Mouse (Mus musculus): ENCODE measurements at regions not wholly inside any gene's neighbourhood (a gene's known extent, or its start where the extent isn't known, plus 50 kb on each side); places are given as distances from the start of the nearest gene placed in this dataset.

DNA sequence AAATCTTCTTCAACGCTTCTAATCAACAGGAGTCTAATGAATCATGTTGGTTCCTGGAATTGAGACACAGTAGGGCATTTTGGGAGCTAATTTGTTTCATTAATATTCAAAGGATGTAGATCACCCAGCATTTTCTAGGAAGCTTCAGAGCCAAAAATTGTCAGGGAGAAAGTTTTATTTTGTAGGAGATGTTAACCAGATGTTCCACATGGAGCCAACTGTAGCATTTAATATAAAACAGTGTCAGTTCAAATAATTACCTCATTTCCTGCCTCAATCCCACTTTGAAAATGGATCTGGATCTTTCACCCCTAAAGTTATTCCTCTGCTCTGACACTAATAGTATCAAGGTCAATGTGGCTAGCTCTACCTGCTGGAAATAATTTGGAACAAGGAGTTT is 389.6 kb upstream of the Lmcd1 start:
- DNase-seq (ENCODE audit: extremely low spot score, low spot score) = no peak

DNA sequence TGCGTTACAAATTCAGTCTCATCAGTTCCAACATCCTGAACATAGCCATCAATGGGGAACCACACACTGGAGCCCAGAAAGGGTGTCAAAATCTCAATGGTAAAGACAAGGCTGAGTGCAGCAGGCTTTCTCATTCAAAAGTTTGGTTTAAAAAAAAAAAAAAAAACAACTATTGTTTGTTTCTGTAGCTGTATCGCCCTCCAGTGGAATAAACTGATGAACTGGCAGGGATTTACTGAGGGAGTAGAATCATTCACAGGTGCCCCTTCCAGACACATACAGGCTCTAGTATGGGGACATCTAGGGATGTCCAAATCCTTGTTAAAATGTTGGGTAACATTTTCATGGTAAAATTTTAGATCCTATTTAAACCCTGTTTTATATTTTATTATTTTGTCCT is 361.6 kb upstream of the Lmcd1 start:
- DNase-seq (ENCODE audit: extremely low spot score, low spot score) = no peak

DNA sequence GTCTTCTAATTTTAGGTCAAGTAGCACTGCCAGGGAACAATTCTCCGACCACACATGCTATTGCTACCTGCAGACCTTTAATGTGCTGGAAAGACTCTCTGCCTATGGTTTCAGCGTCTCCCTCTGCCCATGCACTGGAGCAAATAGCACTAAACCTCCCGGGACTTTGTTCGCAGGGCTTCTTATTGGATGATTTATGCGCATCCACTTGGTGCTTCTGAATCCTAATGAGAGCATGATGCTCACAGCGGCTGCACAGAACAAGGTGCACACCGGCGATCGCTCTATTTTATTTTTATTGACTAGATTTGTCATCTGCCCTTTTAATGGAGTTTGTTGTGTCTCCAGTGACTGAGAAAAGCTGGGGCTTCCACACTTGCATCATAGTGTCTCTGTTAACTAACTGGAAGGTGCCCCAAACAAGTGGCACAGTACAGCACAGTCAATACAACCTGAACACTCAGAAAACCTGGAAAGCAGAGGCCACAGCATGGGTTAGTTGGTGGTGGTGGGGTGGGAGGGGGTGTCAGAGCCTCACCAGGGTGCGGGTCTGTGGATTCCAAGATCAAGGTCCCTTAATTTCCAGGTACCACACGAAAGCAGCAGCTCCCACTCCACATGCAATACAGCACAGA is 359.7 kb upstream of the Lmcd1 start:
- no peak for DNase-seq (ENCODE audit: extremely low spot score, low spot score)

DNA sequence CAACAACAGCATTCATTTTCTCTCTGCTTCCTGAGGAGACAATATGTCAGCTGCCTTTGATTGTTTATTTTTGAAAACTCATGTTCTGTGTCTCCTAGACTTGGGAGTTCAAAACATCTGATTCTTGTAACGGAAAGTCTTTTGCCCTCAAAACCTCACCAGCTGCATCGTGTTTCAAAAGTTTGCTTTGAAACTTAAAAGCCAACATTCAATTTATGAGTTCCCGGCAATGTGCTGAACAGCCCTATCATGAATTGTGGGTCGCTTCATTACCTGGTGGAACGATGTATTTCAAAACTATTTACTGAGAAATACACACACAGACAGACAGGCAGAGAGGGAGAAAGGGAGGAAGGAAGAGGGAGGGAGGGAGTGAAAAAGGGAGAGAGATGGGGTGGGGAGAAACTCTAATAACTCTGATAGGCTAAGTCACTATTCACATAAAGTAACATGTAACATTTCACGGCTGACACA is 356.3 kb upstream of the Lmcd1 start:
- no peak for DNase-seq (ENCODE audit: extremely low spot score, low spot score)

DNA sequence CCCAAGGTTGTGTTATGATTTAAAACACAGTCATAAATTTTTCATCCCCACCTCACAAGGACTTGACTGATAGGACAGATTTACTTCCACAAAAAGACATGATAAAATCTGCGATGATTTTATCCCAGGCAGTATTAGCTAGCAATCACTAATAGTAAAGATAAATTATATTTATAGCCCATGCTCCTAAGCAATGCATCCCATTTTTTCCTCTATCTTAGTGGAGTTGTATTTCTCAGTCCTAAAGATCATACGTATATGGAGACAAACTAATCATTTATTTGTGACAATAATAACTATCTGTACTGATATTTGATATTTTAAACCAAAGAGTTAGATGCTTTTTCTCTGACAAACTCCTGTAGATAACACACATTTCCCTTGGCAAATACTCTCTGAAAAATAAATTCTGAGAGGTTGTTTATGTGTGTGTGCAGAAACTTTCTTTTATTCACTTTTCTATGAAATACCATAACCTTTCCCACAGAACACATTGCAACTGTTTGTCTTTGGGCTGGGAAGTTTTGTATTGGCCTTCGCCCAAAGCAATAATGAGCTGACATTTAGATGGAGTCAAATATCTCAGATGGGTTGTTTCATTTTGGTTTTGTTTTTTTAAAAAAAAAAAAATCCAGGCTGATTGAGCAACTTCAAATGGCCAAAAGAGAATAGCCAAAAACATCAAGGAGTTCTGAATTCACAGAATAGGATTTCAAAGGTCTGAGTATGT is 355.5 kb upstream of the Lmcd1 start:
- no peak for DNase-seq (ENCODE audit: extremely low spot score, low spot score)

DNA sequence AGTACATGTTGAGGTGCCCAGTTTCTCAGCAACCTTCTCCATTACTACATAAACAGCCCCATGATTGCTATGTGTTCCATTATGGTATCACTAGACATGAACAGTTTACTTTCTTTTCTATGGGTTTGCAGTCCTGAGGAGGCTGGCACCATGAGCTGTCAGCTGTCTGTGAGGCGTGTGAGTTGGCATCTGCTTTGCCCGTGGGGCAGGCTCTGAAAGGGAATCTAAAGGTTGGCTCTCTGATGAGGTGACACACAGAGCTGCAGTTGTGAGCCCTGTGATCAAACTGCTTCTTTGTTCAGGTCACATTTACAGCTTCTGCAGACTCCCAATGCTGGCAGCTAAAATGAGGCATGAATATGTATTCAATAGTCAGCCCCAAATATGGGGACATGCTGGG is 341.0 kb upstream of the Lmcd1 start:
- DNase-seq (ENCODE audit: extremely low spot score, low spot score) = no peak

DNA sequence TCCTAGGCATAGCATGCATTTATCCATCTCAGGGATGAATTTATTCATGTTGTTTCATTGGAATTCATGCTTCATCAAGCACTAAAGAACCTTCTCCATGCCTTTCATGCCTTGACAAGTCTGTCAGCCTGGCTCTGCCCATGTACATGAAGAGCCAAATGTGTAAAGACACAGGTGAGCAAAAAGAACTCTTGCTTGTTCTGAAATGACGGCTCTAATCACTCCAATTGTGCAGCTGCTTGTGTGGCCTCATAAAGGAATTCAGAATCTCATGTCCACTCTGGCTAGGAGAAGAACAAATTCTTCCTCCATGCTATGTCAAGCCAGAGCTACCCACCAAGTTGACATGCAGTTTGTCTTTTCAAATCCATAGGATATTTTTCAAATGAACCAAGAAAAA is 319.2 kb upstream of the Lmcd1 start:
- DNase-seq (ENCODE audit: extremely low spot score, low spot score) = no peak

DNA sequence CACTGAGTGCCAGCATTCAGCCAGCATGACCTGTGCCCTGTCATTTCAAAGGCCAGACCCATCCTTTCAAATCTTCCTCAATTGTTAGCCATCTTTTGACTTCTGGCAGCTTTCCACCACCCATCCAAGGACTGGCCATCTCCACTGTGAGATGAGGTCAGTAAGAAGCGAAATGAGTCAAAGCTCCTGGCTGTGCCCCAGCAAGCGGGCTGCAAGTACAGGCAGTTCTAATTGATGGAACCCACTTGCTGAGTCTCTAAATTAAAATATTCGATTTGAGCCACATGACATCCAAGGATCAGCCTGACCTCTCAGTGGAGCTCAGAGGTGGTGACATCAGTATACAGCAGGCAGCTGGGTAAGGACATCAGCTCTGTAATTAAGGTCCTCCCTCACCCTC is 307.8 kb upstream of the Lmcd1 start:
- no peak for DNase-seq (ENCODE audit: extremely low spot score, low spot score)

DNA sequence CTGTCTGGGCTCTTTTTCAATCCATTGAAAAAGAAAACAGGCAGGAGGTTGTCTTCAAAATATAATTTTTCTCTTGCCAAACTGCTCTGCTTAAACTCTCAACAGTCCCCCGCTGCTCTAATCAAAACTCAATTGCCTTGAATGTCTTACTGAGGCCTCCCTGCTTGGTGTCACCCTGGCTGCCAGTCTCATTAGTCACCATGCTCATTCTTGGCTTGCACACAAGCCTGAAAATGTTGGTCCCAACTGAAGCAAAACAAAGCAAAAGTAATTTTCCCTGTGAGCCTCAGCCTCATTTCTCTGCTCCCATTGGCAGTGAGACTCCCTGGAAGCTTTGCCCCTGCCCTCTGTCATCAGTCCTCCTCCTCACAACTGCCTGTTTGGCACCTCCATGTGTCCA is 288.1 kb upstream of the Lmcd1 start:
- DNase-seq (ENCODE audit: extremely low spot score, low spot score) = no peak

DNA sequence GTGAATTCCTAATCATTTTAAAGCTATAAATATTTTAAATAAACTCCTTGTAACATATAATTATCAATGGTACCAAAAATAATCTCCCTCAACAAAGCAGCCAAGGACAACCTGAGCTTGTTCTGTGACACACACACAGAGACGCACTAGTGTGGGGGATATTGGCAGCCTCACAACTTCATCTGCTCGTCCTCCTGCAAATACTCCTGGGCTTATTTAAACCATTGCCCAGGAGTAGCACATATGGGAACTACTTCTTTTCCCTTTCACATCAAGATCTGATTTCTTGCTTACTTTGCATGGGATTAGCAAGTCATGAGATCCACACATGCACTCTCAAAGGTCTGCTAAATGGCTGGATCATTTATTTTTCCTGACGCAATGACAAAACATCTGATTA is 277.7 kb upstream of the Lmcd1 start:
- DNase-seq (ENCODE audit: extremely low spot score, low spot score) = no peak

DNA sequence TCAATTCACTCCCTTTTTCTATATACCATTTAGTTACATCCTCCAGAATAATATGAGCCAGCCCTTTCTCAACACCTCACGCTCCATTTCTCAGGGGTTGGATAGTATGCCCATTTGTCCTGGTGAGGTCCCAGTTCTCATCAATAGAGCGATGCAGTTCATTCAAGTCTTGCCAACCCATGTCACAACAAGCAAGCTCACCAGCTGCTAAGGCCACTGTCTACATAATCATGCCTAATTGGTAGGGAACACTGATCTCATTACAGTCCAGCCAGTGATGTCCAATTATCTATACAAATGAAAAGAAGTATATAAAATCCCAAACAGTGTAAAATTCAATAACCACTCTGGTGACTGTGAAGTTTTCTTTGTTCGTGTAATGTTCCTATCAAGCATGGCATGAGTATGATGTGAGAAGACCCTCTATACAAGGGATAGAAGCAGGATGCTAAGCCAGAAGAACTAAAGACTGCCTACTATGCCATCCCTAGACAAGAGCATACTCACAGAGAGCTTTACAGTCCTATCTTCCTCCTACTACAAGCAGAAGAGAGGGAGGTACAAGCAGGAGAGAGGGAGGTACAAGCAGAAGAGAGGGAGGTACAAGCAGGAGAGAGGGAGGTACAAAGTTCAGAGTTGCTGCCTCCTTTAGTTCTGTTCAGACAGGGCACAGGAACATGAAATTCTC is 269.6 kb upstream of the Lmcd1 start:
- DNase-seq (ENCODE audit: extremely low spot score, low spot score) = no peak

DNA sequence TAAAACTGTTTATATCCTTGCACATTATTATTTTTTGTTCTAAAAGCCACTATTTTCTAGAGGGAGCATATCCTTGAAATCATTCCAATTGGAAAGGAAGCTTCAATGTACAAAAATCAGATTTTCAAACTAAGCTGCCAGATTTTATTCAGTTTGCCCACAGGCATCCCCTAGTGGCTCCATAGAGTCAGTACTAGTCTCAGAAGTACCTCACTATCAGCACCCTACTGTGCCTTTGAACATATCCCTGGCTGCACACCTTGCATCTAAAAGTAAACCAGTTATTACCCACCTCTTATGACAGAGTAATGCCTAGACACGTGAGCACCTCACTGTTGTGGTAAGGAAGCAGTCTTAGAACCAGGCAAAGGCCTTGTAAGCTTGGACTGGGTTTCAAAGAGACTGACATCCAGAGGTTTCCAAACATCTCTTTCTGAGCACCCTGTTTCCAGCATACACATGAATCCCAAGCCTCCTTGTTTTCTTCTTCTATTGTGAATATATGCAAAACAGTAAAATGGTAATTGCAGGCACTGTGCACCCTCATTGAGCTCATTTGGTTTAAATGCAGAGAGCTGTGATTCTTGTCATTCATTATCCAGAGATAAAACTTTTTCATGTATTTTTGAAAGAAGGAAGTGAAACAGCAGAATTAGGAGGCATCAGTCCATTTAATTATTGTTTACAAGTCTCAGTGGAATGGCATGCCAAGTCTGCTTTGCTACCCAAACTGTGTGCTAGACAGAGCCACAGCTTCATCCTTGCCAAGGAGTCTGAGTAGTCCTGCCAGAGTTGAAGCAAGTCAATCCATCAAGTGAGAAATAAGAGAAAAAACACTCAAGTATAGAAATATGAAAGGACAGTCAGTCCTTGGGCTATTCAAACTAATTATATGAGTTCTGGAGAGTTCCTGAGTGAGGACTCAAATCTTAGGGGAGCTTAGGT is 247.0 kb upstream of the Lmcd1 start:
- DNase-seq (ENCODE audit: extremely low spot score, low spot score) = no peak

DNA sequence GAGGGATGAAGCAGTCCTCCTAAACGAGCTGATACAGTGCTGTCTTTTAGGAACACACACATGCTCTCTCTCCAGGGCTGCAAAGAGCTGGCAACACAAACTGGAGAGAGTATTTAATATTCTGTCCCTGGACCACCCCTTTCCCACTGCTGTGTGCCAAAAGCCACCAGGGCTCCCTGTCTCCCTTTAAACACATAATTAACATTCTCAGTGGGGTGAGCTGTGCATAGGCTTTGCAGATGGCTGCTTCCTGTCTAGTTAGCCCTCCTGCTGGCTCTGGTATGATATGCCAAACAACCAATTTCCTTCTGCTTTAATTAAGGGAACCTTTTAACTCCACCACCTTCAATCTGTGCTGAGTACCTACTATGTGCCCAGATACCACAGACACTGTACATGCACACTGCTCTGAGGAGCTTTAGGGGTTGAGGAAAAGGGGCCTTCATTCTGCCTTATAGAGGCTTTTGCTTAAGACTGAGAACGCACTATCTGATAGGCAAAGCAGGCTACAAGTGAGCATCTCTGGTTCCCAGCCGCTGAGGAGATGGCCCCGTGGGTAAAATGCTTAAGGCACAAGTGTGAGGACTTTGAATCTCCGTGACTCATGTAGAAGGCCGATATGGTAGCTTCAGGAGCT is 222.9 kb upstream of the Lmcd1 start:
- no peak for DNase-seq (ENCODE audit: extremely low spot score, low spot score)

DNA sequence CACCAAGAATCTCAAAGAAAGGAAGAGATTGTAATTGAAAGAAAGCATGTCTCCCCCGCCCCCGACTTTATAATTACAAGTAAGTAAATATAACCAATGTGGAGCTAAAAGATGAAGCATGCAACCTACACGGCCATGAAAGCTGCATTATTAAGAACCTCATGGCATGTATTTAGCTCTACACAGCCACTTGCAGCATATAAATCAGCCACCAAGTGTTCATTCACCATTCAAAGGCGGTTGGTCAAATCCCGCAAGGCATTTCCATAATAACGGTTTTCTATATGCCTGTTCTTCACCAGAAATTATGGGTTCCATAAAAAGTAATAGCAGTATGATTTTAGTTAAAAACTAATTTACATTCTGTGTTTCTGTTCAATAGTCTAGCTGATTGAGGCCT is 221.4 kb upstream of the Lmcd1 start:
- no peak for DNase-seq (ENCODE audit: extremely low spot score, low spot score)

DNA sequence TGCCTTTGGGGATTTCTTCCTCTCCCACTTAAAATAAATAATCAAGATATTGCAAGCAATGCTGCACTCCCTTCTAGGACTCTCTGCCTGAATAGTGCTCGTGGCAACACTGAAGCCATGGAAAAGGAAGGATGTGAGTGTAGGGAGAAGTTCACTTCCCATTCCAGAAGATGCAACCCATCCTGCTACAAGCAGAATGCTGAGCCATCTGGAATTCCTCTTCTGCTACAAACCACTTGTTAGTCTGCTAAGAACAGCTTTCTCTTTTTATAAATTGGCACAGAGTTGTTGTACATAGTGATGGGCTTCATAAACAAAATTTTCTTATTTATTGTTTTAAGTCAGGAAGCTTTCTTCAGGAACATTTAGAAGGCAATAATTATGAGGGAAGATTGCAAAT is 215.7 kb upstream of the Lmcd1 start:
- DNase-seq (ENCODE audit: extremely low spot score, low spot score) = no peak

DNA sequence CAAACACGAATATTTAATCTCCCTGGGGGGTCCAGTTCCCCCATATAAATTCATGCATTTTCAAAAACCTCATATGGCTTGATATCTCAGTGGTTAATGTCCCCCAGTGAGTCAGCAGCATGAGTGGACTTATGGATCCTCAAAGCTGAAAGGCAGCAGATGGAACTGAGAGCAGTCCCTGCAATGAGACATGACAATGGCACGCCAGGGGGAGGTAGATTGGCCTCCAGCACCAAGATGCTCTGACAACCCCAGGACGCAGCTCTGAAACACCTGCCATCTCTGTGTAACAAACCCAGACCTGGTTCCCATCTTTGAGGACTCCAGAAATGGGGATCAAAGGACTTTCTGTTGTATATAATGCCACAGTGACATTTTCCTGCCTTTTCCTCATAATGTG is 210.6 kb upstream of the Lmcd1 start:
- DNase-seq (ENCODE audit: extremely low spot score, low spot score) = no peak

DNA sequence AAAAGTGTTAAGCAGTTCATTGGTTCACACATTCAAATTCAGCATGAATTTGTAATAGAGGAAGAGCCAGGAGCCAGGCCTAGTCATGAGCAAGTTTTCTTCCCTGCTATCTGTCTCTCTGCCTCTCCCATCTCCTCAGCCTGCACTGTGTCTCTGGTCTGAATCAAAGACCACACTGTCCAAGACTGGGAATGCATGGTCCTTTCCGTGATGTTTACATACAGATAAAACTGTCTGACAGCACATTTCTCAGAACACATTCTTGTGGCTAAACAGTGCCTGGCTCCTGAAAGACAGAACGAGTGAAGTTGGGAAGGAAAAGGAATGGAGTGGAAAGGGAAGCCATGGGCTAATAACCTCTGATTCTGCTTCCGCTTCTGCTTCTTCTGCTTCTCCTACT is 183.0 kb upstream of the Lmcd1 start:
- no peak for DNase-seq (ENCODE audit: extremely low spot score, low spot score)

DNA sequence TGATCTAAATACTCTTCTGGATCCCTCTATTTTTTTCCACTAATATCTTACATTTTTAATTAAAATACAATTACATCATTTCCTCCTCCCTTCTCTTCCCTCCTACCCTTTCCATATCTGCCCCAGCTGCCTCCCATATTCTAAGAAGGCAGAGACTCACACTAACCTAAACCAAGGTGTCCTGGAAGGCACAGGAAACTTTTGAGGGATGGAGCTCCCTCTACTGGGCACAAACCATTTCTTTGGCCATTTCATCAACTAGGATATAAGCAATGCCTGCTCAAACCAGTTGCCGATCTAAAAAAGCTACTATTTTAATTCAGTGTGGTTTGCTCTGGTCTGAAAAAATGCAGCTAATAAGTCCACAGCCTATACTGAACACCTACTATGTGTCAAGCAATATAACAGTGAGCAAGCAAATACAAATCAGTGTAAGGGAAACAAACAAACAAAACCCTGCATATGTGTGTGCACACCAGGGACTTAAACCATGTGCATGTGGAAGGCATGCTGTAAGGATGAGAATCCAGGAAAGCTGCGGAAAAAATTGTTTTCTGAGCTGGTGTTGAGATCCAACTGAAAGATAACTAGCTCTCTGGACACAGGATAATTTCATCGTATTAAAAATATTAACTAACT is 182.3 kb upstream of the Lmcd1 start:
- DNase-seq (ENCODE audit: extremely low spot score, low spot score) = peak; percentile 33

DNA sequence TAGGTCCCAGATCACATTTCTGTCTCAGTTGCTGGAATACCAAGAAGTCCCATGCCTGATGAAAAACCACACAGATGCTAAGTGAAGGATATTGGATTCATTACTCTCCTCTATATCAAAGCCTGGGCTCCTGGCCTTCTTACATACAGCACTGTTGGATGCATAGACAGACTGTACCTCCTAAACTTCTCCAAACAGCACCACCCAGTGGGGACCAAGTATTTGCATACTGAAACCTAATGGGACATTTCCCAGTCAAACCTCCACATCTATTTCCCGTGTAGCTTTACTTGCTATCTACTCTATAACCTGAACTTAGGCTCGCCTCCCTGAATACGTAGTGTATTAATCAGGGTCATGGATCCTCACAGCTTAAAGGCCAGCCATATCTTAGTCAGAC is 180.3 kb upstream of the Lmcd1 start:
- DNase-seq (ENCODE audit: extremely low spot score, low spot score) = no peak

DNA sequence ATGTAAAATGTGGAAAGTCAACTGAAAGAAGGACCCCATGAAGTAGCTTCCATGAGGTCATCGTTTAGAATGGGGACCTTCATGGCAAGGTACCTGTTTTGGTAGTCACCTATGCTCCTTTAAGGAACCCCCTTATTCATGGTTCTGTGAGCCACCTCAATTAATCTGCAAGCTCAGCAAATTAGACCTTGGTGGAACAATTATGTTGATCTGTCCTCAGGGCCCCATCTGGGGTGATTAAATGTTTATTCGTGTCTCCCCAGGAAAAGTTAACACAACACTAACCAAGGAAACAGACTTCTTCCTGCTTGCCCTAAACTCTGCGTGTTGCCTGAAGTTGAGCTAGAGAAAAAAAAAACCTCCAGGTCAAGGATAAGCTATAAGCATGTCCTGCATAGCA is 175.9 kb upstream of the Lmcd1 start:
- no peak for DNase-seq (ENCODE audit: extremely low spot score, low spot score)

DNA sequence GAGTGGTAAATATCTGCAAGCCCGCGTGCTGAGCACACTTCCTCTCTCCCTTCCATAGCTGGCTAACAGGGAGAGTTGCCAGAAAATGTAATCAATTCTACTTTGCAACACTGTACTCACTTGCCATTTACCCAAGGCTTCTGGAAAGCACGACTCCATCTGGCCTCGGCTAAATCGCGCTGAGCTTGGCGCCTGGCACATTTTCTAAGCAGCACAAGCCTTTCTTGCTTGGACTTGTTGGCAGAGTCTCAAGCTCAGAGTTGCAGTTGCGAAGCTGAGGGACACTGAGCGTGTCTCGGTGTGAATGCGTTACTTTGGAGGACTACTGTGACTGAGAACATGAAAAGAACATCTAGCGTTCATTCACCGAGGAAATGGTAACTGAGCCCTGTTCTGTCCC is 164.9 kb upstream of the Lmcd1 start:
- no peak for DNase-seq (ENCODE audit: extremely low spot score, low spot score)

All from neural tube, embryonic 10.5 days (tissue).